Mouse (Mus musculus): ENCODE measurements around the gene Mrps6.

Mrps6 gene

DNA sequence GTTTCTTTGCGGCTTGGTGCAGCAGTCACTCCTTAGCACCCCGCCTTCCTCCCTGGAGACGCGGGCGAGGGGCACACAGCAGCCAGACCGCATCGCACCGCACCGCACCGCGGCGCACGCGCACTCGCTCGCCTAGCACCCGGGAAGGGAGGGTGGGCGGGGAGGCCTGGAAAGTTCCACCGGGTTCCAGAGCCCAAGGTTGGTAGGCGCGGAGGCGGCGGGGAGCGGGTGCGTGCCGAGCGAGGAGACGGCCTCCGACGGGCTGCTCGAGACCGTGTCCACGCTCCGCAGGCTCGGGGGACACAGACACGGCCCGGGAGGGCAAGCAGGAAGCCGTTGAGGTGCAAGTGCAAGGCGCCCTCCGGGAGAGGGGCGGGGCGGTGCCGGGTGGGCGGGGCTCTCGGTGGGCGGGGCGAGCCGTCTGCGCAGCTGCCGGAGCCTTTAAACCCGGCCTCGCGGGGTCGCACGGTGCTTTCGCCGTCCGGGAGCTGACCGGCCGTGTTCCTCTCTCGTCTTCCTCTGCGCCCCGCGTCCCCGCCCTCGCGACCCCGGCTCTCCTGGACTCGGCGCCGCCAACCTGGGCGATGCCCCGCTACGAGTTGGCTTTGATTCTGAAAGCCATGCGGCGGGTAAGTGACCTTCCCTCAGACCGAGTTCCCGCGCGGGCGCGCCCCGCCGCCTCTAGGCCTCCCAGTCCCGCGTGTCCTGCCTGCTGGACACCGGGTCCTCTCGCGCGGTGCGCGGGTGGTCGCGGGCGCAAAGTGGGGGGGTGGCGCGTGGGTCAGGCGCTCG is at the start of gene Mrps6, which contains the start of the genes Gm49711 and Slc5a3:
TSS of gene Mrps6 (plus strand) at position 419 of the 792 bp plus-strand sequence.
TSS of gene Gm49711 (plus strand) at position 465 of the 792 bp plus-strand sequence.
TSS of gene Slc5a3 (plus strand) at position 471 of the 792 bp plus-strand sequence.
- DNase-seq (ENCODE audit: low read depth, low spot score) = peak; percentile 84

DNA sequence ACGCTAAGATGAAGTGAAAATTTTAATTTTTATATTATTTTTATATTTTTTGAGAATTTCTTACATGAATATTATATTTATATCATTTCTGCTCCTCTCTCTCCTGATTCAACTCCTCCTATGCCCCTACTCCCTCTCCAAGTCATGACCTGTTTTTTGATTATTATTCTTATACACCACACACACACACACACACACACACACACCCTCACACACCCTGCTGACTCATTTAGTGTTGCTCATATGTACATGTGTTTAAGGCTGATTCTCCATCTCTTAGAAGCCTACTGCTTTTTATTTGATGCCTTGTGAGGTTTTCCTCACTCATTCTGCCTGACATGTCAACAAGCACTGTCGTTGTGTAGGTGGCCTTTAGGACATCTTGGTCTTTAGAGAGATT is 48.5 kb upstream of the Mrps6 start:
- DNase-seq (ENCODE audit: low read depth, low spot score) = peak; percentile 53

- DNase-seq (ENCODE audit: low read depth, low spot score) = peak; percentile 86
These were observed 41.3 kb upstream of the Mrps6 start for GRCm38 (mm10) chr16:92016792-92017191.

DNA sequence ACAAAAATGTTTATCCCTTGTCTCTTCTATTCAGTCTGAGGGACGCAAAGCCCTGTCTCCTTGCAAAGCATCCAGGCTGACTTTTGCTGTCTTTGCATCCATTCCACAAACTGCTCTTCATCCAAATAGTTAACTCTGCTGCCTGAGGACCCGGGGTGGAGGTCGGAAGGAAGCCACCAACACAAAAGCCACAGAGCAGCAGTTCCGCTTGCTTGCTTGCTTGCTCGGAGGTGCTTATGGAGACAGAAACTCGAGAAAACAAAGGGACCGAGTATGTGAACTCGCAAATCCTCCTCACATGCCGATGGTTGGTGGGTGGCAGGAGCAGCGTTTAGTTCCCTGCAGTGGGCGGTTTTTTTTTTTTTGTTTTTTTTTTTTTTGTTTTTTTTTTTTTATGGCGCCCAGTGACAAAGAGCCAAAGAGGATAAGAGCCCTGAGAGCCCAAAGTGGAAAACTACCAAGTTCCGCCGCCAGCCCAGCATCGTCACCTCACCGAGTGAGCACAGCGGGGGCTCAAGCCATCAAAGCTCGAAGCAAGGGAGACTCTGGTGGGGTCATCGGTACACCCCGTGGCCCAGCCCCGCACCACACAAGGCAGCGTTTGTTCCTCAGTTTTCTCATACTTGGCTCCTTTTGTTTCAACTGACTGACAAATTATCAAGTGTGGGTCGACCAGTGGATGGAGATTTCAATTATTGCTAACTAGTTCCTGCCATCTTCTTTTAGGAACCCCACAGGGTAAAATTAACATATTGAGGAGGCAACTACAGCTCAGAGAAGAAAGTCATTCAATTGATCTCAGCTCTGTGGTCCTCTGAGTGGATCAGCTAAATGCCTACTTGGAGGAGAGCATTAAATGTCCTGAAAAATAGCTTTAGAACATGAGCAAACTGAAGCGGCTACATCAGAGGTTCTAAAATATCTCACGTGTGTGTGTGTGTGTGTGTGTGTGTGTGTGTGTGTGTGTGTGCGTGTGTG is 38.6 kb upstream of the Mrps6 start:
- no peak for DNase-seq (ENCODE audit: low read depth, low spot score)

GRCm38 (mm10) chr16:92021656-92022400 is 36.2 kb upstream of the Mrps6 start:
- DNase-seq (ENCODE audit: low read depth, low spot score) = peak; percentile 87

DNA sequence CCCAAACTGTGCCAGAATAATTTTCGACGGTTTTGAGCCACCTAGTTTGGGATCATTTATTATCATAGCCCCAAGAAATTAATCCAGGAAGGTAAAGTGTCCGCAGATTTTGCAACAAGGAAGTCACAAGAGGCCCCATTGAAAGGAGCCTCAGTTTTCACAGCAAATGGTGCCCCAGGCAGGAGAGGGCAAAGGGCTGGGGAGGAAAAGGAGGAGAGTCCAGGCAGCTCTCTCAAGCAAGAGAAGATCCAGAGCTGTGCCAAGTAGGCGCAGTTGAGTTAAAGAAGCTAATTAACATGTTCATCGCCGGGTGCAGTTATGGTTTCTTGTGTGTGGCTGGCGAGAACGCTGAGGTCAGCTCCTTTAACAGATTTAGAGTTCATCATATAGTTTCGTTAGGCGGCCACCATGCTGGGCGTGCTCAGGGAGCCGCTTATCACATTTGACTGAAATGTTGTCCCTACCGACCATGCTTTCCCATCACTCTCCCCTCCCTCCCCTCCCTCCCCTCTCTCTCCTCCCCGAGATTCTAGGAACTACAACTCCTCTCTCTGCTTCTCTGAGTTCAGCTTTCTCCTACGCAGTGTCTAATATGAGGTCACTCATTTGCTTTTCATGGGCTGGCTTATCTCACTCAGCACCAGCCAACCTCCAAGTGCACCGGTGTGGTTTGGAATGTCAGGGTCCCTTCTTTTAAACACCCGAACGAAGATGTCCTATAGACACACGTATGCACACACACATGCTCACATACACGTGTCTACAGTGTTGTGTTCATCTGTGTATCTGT is 35.4 kb upstream of the Mrps6 start:
- no peak for DNase-seq (ENCODE audit: low read depth, low spot score)

DNA sequence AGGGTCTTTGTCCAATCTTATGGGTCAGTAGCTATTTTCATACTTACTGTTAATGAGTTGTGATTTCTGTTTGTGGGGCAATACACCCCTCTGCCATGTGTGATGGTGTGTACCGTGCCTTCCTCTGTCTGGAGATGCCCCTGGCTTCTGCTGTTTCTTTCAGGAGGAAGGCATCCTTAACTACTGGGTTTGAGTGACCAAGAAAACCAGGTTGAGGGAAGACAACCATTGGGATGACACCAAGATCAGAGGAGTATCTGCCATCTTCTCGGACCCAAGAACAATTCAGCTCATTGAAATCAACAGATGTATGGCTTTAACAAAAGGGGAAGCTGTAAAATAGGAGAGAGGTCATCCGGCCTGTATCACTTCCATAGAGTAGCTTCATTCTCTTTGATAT is 24.8 kb upstream of the Mrps6 start:
- no peak for DNase-seq (ENCODE audit: low read depth, low spot score)

DNA sequence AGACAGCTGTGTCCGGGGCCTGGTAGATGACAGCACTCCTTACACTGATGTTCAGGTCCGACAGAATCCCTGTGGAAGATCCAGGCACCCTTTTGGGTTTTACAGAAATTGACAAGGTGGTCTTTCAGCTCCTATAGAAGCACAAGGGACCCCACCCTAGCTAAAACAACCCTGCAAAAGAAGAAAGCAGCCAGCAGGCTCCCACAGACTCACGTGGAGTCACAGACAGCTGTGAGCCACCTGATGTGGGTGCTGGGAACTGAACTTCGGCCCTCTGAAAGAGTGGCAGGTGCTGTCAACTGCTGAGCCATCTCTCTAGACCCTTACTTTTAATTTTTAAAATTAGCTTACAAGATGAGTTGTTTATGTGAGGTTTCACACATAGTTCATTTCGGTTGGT is 23.4 kb upstream of the Mrps6 start:
- DNase-seq (ENCODE audit: low read depth, low spot score) = no peak

DNA sequence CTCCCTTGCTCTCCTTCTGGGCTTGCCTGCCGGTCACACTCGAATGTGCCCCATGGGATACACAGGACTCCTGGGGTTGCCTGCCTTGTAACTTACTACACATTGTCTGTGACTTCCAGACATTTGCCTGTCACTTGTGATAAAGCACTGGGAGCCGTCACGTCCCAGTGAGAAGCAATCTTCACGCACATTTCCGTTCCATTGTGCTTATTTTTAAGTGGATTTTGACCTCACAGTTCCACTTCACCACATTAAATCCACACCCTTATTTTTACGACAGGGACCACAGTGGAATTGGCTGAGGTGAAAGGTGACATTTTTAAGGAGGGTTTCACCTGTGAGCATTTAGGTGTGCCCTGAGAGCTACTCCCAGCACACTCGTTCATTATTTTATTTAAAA is 21.4 kb upstream of the Mrps6 start:
- no peak for DNase-seq (ENCODE audit: low read depth, low spot score)

DNA sequence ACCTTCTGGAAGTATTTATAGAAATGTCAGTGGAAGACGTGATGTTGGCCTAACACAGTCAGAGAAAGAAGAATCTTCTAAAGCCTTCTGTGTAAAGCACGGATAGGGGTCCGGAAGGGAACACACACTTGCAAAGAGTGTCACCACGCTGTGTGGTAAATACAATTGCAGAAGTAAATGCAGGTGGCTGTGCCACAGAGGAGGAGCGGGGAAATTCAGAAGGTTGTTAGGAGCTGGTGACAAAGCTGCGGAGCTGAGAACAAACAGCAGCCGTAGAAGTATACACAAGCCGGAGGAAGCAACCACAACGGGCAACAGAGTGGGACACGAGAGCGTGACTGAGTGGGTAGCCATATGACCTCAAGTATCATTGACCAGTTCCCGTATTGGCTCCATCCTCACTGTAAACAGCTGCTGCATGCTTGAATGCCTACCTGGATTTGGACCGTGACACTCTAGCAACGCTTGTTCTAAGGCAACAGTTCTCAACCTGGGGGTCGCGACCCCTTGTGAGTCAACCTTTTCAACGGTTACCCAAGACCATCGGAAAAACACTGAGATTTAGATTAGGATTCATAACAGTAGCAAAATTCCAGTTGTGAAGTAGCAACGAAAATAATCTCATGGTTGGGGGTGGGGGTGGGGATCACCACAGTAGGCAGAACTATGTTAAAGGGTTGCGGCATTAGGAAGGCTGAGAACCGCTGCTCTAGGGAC is 20.0 kb upstream of the Mrps6 start:
- DNase-seq (ENCODE audit: low read depth, low spot score) = no peak

GRCm38 (mm10) chr16:92039421-92039820 is 18.6 kb upstream of the Mrps6 start:
- DNase-seq (ENCODE audit: low read depth, low spot score) = peak; percentile 75

GRCm38 (mm10) chr16:92039966-92040365 is 18.1 kb upstream of the Mrps6 start:
- no peak for DNase-seq (ENCODE audit: low read depth, low spot score)

- DNase-seq (ENCODE audit: low read depth, low spot score) = no peak
These were observed 6.2 kb upstream of the Mrps6 start for GRCm38 (mm10) chr16:92051777-92052310.

DNA sequence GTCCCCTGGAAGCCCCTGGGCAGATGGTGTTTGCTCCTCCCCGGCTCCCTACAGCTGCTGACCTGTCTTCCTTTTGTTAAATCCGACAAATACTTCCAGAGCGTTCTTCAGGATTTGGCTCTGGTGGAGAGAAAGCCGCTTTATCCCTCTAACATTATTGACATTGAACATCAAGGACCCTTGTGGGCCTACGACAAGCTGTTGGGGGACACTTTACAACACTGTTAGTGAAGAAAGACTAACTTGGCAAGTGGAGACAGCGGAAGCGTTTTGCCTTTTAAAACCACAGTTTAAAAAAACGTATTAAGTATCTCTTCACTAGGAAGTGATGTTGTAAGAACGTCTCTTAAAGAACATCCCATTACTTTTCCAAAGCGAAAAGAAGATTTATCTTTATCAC is 5.5 kb upstream of the Mrps6 start:
- no peak for DNase-seq (ENCODE audit: low read depth, low spot score)

DNA sequence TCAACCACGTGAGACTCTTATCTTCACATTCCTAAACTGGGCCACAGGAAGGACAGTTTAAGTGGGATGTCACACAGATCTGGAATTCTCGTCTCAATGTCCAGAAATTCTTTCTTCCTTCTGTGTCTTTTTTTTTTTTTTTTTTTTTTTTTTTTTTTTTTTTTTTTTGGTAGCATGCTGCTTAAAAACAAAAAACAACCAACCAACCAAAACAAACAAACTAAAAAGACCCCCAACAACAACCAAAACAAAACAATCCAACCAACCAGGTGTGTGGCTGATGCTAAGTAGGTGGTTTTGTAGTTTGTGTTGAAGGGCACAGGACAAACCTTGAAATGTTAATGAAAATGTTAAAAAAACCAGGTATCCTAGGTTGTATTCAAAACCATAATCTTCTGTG is 1.4 kb upstream of the Mrps6 start:
- no peak for DNase-seq (ENCODE audit: low read depth, low spot score)

DNA sequence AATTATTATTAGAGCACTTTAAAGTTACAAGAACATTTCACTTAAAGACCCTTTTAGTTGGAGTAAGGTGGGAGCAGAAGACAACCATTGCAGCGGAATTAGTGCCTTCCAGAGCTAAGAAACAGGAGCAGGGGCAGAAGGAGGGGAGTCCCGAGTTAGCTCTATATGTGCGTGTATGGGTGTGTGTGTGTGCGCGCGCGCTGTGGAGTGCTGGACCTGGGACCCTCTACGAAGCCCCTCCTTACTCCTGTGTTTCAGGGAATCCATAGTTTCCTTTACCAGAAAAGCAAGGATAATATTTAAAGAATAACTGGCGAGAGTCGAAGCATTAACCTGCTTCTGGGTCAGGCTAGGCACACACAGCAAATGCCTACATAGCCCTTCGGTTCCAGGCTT is 616 bp upstream of the Mrps6 start:
- DNase-seq (ENCODE audit: low read depth, low spot score) = no peak

- DNase-seq (ENCODE audit: low read depth, low spot score) = peak; percentile 50
These were observed 862 bp downstream of the Mrps6 start for GRCm38 (mm10) chr16:92058644-92059620.

DNA sequence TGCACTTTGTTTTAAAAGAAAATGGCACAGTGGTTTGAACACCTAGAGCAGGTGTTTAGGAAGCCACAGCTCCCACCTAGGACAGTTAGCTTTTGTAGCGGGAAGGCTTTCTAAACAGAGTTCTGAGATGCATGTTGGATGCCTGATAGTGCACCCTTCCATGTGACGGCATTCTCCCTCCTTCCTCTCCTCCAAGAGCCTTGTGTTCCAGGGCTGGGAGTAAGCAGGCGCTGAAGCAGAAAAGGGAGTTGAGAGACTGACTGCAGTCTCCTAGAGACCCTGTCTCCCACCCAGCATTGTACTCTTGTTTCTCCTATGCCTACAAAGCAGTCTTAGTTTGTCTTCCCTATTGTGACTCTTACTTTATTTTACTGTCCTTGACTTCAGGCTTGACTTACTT is 2.1 kb downstream of the Mrps6 start:
- no peak for DNase-seq (ENCODE audit: low read depth, low spot score)

GRCm38 (mm10) chr16:92061586-92061985 is 3.5 kb downstream of the Mrps6 start:
- no peak for DNase-seq (ENCODE audit: low read depth, low spot score)

All from 3T3-L1 (cell line).